Mouse (Mus musculus): ENCODE data around the gene Hist1h2bg. TPM values are rescaled to one million over a fixed set of nuclear protein-coding genes. Genes with fewer than 3 reads are reported as not detected.

Gene Hist1h2bg
- polyA plus RNA-seq (2012; rRNA removed) = 35.1 and 41.0 TPM in 2 replicates

GRCm38 (mm10) chr13:23571022-23571503 lies at the start of gene Hist1h2bg, which contains the start of gene Hist1h2ae:
Hist1h2bg (plus strand) TSS chr13:23571396.
Hist1h2ae (minus strand) TSS chr13:23571220.

DNA sequence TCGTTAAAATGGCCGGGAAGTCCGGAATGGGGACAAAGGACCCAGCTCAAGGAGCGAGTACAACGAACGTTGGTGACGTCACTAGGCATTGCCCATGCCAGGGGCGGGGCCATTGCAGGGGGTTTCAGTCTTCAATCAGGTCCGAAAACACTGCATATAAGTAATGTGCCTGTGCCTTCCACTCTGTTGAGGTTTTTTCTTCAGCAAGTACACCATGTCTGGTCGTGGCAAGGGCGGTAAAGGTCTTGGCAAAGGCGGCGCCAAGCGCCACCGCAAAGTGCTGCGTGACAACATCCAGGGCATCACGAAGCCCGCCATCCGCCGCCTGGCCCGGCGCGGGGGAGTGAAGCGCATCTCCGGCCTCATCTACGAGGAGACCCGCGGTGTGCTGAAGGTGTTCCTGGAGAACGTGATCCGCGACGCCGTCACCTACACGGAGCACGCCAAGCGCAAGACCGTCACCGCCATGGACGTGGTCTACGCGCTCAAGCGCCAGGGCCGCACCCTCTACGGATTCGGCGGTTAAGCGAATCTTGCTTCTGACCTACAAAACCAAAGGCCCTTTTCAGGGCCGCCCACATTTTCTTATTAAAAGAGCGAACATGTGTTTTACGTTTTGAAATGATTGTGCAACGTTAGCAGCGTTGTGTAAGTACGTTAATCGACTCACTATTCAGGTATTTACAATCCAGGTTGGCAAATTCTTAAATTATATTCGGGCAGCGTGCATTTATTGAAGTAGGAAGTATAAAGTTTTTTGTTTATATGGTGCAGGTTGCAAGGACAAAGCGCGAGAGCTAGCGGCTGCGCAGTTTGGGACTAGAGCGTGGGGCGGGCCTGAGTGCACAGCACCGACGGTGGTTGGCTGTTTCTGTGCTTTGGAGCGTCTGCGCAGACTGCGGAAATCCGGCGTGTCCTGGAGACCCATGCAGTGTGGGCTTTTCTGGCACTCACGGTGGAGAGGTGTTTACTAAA lies 40.0 kb upstream of the Hist1h2bg start, which contains the start of gene Hist1h4h:
Gene Hist1h4h, plus strand, starts transcription at position 150 of the 975 bp plus-strand sequence.

DNA sequence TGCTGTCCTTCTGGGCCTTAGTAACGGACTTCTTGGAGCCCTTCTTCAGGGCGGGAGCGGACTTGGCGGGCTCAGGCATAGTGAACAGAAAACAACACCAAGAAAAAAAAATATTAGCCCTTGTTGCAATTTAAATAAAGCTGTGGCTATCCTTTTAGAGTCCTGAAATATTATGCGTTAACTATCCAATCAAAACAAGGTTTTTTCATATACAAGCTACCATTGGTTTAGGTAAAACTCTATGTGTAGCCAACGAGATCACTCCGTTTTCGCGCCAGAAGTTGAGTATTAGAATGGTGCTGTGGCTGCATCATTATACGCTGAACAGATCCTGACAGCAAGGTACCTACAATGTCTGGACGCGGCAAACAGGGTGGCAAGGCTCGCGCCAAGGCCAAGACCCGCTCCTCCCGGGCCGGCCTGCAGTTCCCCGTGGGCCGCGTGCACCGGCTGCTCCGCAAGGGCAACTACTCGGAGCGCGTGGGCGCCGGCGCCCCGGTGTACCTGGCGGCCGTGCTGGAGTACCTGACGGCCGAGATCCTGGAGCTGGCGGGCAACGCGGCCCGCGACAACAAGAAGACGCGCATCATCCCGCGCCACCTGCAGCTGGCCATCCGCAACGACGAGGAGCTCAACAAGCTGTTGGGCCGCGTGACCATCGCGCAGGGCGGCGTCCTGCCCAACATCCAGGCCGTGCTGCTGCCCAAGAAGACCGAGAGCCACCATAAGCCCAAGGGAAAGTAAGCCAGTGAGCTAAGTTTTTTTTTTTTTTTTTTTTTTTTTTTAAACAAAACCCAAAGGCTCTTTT lies 37.4 kb upstream of the Hist1h2bg start, which contains the start of gene Hist1h2af:
Gene Hist1h2af, plus strand, starts transcription at position 347 of the 808 bp plus-strand sequence.

DNA sequence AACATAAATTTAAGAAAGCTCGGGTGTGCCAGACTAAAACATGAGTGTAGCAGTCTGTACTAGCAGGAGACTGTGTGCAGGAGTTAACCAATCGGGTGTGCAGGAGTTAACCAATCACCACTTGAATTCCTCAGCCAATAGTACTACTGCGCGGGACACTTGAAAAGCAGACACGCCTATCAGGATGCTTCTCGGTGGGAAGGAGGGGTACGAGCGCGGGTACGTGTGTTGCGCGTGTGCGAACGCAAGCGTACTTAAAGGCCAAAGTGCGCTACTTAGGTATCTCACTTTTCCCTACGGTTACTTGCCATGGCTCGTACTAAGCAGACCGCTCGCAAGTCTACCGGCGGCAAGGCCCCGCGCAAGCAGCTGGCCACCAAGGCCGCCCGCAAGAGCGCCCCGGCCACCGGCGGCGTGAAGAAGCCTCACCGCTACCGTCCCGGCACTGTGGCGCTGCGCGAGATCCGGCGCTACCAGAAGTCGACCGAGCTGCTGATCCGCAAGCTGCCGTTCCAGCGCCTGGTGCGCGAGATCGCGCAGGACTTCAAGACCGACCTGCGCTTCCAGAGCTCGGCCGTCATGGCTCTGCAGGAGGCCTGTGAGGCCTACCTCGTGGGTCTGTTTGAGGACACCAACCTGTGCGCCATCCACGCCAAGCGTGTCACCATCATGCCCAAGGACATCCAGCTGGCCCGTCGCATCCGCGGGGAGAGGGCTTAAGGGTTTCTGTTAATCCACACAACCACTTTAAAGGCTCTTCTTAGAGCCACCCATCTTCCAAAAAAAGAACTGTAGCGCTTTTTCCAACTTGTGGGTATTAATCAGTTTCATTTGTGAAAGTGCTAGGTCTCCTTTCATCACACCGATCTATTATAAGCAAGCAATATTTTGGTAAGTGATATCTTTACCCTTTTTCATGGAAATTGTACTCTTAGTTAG lies 35.8 kb upstream of the Hist1h2bg start, which contains the start of gene Hist1h3g:
Gene Hist1h3g, plus strand, starts transcription at position 286 of the 939 bp plus-strand sequence.

DNA sequence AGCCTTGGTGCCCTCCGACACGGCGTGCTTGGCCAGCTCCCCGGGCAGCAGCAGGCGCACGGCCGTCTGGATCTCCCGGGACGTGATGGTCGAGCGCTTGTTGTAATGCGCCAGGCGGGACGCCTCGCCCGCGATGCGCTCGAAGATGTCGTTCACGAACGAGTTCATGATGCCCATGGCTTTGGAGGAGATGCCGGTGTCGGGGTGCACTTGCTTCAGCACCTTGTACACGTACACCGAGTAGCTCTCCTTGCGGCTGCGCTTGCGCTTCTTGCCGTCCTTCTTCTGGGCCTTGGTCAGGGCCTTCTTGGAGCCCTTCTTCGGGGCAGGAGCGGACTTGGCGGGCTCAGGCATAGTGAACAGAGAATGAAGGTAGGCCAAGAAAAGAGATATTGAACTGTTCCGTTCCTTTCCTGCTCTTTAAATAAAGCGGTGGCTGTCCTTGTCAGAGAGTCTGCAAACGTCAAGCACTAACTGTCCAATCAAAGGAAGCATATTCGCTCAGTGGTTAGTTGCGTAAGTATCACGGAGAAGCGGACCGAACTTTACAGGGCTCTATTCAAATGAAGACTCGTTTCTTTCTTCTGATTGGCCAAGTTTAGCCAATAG lies 28.1 kb upstream of the Hist1h2bg start, which contains the start of gene Hist1h2bh:
Gene Hist1h2bh, minus strand, starts transcription at position 394 of the 609 bp plus-strand sequence.

DNA sequence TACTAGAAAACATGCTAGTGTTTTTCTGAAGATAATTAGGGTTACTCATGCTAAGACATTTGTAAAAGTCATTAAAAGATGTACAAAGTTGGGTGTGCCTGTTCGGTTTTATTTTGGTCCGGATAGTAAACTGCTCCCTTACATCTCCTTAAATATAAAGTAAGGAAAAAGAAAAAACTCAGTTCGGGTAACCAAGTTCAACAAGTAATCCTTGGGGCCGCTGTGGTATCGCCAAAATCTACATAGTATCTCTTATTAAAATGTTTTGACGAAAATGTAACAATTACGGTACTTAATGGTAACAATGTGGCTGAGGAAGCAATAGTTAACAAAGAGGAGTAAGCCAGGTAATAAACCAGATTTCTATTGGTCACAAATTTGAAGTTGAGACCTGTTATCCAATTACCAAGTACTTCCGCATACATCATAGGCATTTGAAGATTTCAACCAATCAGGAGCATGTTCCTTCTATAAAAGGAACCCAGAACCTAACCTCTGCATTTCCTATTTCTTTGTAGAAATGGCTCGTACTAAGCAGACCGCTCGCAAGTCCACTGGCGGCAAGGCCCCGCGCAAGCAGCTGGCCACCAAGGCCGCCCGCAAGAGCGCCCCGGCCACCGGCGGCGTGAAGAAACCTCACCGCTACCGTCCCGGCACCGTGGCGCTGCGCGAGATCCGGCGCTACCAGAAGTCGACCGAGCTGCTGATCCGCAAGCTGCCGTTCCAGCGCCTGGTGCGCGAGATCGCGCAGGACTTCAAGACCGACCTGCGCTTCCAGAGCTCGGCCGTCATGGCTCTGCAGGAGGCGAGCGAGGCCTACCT lies 27.0 kb upstream of the Hist1h2bg start, which contains the start of gene Hist1h3f:
Gene Hist1h3f, plus strand, starts transcription at position 88 of the 822 bp plus-strand sequence.

DNA sequence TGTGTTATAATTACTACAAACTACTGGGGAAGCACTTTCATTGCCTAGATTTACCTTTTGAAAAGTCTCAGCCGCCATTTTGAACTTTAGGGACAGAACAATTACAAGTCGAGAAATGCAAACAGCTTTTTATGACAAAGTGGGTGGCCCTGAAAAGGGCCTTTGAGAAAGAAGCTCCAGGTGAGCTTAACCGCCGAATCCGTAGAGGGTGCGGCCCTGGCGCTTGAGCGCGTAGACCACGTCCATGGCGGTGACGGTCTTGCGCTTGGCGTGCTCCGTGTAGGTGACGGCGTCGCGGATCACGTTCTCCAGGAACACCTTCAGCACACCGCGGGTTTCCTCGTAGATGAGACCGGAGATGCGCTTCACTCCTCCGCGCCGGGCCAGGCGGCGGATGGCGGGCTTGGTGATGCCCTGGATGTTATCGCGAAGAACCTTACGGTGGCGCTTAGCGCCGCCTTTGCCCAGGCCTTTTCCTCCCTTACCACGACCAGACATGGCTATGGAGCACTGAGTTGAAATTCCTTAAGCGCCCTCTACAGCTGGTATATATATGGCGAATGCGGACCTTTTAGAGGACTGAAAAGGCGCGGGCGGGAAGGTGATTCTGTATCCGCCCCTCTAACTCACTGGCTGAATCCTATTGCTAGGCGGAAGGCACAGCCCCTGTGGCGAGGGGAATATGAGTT lies 19.9 kb upstream of the Hist1h2bg start, which contains the start of gene Hist1h4f:
Gene Hist1h4f, minus strand, starts transcription at position 503 of the 689 bp plus-strand sequence.

DNA sequence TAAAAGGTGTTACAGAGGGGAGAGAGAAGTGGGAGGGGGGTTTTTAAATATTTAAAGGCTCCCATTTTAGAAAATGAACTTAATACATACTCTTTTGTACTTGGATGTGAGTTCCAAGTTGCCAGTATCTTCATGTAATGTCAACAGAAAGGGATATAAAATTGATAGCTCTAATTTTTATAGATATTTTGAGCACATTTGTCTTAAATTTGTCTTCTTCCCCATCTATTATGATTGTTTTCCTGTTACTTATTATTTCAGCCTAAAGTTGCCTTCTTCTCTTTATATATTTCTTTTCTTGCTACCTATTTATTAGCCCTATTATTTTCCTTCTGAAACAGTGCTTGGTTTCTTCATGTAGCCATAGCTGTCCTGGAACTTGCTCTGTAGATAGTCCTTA lies 18.2 kb upstream of the Hist1h2bg start, which contains the start of gene Hist1h1d:
Gene Hist1h1d, plus strand, starts transcription at position 301 of the 400 bp plus-strand sequence.

DNA sequence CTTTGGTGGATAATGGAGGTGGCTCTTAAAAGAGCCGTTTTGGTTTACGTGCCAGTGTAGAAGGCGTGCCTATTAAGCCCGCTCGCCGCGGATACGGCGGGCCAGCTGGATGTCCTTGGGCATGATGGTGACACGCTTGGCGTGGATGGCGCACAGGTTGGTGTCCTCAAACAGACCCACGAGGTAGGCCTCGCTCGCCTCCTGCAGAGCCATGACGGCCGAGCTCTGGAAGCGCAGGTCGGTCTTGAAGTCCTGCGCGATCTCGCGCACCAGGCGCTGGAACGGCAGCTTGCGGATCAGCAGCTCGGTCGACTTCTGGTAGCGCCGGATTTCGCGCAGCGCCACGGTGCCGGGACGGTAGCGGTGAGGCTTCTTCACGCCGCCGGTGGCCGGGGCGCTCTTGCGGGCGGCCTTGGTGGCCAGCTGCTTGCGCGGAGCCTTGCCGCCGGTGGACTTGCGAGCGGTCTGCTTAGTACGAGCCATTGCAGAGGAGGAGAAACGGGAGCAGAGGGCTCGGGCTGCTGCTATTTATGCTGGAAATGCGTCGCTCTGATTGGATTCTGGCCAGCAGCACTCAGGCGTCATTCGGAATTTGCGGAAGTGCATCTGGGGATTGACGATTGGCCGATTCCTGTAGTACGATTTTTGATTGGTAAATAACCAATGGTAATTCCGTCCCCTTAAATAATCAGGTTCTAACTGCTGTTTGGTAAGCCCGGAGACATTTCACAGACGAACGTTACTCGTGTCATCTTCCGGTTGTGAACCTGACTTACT lies 9.1 kb upstream of the Hist1h2bg start, which contains the start of gene Hist1h3e:
Gene Hist1h3e, minus strand, starts transcription at position 487 of the 777 bp plus-strand sequence.

GRCm38 (mm10) chr13:23573898-23574524 lies 2.8 kb downstream of the Hist1h2bg start, which contains the start of the genes Hist1h2bf and Hist1h2ad:
Hist1h2bf (minus strand) TSS chr13:23574196.
Hist1h2ad (plus strand) TSS chr13:23574381.

DNA sequence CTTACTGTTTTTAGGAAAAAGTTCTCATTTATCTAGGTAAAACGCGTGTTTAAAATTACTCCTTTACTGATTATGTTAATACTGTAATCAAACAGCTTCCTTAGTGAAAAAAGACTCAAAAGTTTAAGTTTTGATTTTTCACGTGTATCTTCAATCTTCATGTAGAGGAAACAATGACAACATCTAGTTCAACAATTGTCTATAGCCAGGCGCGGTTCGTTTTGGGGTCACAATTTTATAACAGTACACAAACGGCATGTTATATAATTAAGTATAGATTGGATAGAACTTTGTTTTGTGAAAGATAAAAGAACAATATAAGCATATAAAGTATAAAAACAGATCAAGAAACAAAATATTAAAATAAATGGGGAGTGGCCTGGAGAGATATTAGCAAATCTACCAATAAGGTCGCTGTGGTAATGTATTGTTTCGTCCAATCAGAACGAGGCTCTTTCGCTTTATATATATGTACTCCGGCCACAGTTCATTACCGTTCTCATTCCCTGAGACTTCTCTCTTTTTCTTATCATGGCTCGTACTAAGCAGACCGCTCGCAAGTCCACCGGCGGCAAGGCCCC lies 4.2 kb downstream of the Hist1h2bg start, which contains the start of gene Hist1h3d:
Gene Hist1h3d, plus strand, starts transcription at position 493 of the 581 bp plus-strand sequence.

DNA sequence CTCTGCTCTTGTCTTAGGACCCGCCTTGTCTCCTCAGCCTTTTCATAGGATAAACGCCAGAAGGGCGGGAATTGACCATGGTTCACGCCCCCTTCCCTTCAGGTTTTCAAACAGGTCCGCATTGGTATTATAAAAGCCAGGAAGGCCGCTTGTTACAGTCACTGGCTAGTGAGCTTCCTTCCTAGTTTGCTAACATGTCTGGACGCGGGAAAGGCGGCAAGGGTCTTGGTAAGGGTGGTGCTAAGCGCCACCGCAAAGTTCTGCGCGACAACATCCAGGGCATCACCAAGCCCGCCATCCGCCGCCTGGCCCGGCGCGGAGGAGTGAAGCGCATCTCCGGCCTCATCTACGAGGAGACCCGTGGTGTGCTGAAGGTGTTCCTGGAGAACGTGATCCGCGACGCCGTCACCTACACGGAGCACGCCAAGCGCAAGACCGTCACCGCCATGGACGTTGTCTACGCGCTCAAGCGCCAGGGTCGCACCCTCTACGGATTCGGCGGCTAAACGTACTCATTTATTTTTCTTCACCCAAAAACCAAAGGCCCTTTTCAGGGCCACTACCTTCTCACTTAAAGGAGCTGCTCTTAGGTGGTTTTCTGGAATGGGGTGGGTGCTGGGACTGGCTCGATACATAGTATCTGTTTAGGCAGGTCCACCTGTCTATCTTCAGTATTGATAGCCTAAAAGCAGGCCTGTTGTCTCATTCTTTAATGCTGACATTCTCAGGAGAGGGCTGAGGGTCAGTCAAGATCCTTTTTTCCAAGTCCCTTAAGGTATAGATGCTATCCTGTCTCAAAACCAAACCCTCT lies 10.4 kb downstream of the Hist1h2bg start, which contains the start of gene Hist1h4d:
Gene Hist1h4d, plus strand, starts transcription at position 191 of the 811 bp plus-strand sequence.

DNA sequence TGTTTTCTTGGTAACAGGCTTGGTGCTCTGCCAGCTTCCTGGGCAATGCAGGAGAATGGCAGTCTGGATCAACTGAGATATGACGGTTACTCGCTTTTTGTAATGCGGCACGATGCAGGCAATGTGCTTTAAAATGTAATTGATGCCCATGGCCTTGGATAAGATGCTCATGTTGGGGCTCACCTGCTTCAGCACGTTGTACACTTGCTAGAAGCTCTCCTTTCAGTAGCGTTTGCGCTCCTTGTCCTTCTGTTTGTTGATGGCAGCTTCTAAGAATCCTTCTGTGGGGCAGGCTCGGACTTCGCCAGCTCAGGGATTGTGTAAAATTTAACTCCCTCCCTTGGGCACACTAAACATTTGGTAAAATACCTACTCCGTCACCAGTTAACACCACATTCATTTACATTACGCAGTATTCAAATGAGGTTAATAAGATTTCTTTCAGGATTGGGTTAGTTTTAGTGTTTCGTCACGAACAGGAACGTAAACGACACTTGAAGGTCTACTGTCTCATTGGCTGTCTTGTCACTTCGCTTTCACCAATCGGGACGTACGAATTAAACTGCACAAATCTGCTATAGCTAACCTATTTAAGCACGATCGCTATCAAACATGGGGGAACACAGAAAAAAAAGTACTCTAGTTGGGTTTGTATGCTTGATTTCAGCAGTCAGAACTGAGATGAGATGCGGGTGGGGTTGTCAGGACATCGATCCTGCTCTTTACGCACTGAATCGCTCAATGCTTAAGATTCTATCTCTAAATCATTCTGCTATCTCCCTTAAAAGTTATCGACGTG lies 49.7 kb downstream of the Hist1h2bg start, which contains the start of gene Hist1h2be:
Gene Hist1h2be, minus strand, starts transcription at position 392 of the 799 bp plus-strand sequence.

Data from liver, embryonic 14 days (tissue).